Mouse (Mus musculus): Measurements from ENCODE around the gene Ehf.

Ehf gene

GRCm38 (mm10) chr2:103294526-103294925 is 8.6 kb downstream of the Ehf start:
- no peak for DNase-seq (ENCODE audit: low read depth, low spot score)

- DNase-seq (ENCODE audit: low read depth, low spot score) = no peak
Measured at GRCm38 (mm10) chr2:103293751-103294150, 9.3 kb downstream of the Ehf start.

- no peak for DNase-seq (ENCODE audit: low read depth, low spot score)
Measured at GRCm38 (mm10) chr2:103293214-103293613, 9.9 kb downstream of the Ehf start.

- no peak for DNase-seq (ENCODE audit: low read depth, low spot score)
Measured at GRCm38 (mm10) chr2:103290705-103291269, 12.3 kb downstream of the Ehf start.

- no peak for DNase-seq (ENCODE audit: low read depth, low spot score)
Measured at GRCm38 (mm10) chr2:103290167-103290566, 12.9 kb downstream of the Ehf start.

GRCm38 (mm10) chr2:103289407-103289950 is 13.6 kb downstream of the Ehf start:
- DNase-seq (ENCODE audit: low read depth, low spot score) = no peak

GRCm38 (mm10) chr2:103287716-103288115 is 15.4 kb downstream of the Ehf start:
- no peak for DNase-seq (ENCODE audit: low read depth, low spot score)

- DNase-seq (ENCODE audit: low read depth, low spot score) = no peak
Measured at GRCm38 (mm10) chr2:103285561-103285960, 17.5 kb downstream of the Ehf start.

GRCm38 (mm10) chr2:103283730-103284129 is 19.3 kb downstream of the Ehf start:
- DNase-seq (ENCODE audit: low read depth, low spot score) = no peak

GRCm38 (mm10) chr2:103282184-103282750 is 20.8 kb downstream of the Ehf start:
- DNase-seq (ENCODE audit: low read depth, low spot score) = no peak

GRCm38 (mm10) chr2:103279927-103280326 is 23.2 kb downstream of the Ehf start:
- no peak for DNase-seq (ENCODE audit: low read depth, low spot score)

- DNase-seq (ENCODE audit: low read depth, low spot score) = no peak
Measured at GRCm38 (mm10) chr2:103278476-103278875, 24.6 kb downstream of the Ehf start.

GRCm38 (mm10) chr2:103277794-103278193 is 25.3 kb downstream of the Ehf start:
- no peak for DNase-seq (ENCODE audit: low read depth, low spot score)

- no peak for DNase-seq (ENCODE audit: low read depth, low spot score)
Measured at GRCm38 (mm10) chr2:103275316-103275960, 27.6 kb downstream of the Ehf start.

GRCm38 (mm10) chr2:103274803-103275202 is 28.3 kb downstream of the Ehf start:
- no peak for DNase-seq (ENCODE audit: low read depth, low spot score)

- no peak for DNase-seq (ENCODE audit: low read depth, low spot score)
Measured at GRCm38 (mm10) chr2:103274270-103274669, 28.8 kb downstream of the Ehf start.

GRCm38 (mm10) chr2:103271481-103271880 is 31.6 kb downstream of the Ehf start:
- DNase-seq (ENCODE audit: low read depth, low spot score) = no peak

- no peak for DNase-seq (ENCODE audit: low read depth, low spot score)
Measured at GRCm38 (mm10) chr2:103270556-103271160, 32.4 kb downstream of the Ehf start.

- no peak for DNase-seq (ENCODE audit: low read depth, low spot score)
Measured at GRCm38 (mm10) chr2:103239086-103239485, 64.0 kb downstream of the Ehf start.

GRCm38 (mm10) chr2:103226781-103227180 is 76.3 kb downstream of the Ehf start:
- no peak for DNase-seq (ENCODE audit: low read depth, low spot score)

GRCm38 (mm10) chr2:103220871-103221270 is 82.2 kb downstream of the Ehf start:
- DNase-seq (ENCODE audit: low read depth, low spot score) = no peak

GRCm38 (mm10) chr2:103218323-103218722 is 84.8 kb downstream of the Ehf start:
- no peak for DNase-seq (ENCODE audit: low read depth, low spot score)

- DNase-seq (ENCODE audit: low read depth, low spot score) = no peak
Measured at GRCm38 (mm10) chr2:103215801-103216200, 87.3 kb downstream of the Ehf start.
